Mouse (Mus musculus): ENCODE data around the gene Fance. TPM values are rescaled to one million over a fixed set of nuclear protein-coding genes. Genes with fewer than 3 reads are reported as not detected.
"Not testable (repeated sequence)": the region's sequence is repeated elsewhere in the genome, so short reads cannot be mapped to it uniquely, and the experiment has no call there.

Fance gene
- polyA plus RNA-seq, 1 experiment from 2014 or later, result 29.9 TPM

DNA sequence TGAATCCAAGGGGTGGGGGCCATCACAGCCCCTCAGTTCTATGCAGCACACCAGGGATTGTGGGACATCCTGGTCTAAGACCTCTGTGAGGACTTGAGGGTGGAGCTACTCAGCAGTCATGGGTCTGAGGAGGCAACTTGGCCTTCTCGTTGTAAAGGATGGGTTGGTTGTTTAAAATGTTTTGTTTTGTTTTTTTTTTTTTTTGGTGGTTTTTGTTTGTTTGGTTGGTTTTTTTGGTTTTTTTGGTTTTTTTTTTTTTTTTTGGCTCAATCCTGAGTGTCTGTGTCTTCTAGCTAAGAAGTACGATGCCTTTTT, 16.9 kb downstream of the Fance start:
- Histone ChIP-seq H3K36me3 (ENCODE audit: control insufficient read depth, insufficient read depth, low read length) (peaks cover 46% of the 10 kb centered on the region), H3K4me3 (ENCODE audit: low read depth, low read length) (peak overlapping the region; percentile 93), H3K9me3 (ENCODE audit: control insufficient read depth, low read depth, low read length) (no peaks in the 10 kb centered on the region), H3K27me3 (ENCODE audit: control insufficient read depth, insufficient read depth, low read length) (no peaks in the 10 kb centered on the region), H3K4me2 (replicated peaks; ENCODE audit: low read depth, low read length) (peak overlapping the region; percentile 97), H3K4me1 (ENCODE audit: control insufficient read depth, insufficient read depth, low read length) (peaks cover 40% of the 10 kb centered on the region), H3K9ac (replicated peaks; ENCODE audit: low read depth, low read length) (no peak overlapping the region), H3K27ac (ENCODE audit: low read length) (peak overlapping the region; percentile 97; the same call in 1 of the 2 replicates)
- WGBS, result 23% methylated on average over 2 of the region's 2 CpGs
- no peak for ATAC-seq (ENCODE audit: insufficient number of reproducible peaks, insufficient read depth, low FRiP score, low read depth)

DNA sequence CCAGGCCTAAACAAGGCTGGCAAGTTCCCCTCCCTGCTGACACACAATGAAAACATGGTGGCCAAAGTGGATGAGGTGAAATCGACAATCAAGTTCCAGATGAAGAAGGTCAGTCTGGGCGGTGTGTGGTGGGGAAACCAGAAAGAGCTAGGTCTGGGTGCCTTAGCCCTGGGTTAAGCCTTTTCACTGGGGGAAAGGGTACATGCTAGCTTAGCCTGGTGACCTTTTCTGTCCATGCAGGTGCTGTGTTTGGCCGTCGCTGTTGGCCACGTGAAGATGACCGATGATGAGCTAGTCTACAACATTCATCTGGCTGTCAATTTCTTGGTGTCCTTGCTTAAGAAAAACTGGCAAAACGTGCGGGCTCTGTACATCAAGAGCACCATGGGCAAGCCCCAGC, 17.3 kb downstream of the Fance start:
- H3K27ac ChIP-seq (ENCODE audit: low read length); H3K9me3 ChIP-seq (ENCODE audit: control insufficient read depth, low read depth, low read length); H3K4me2 ChIP-seq (replicated peaks; ENCODE audit: low read depth, low read length); ATAC-seq (ENCODE audit: insufficient number of reproducible peaks, insufficient read depth, low FRiP score, low read depth); H3K9ac ChIP-seq (replicated peaks; ENCODE audit: low read depth, low read length); H3K4me3 ChIP-seq (ENCODE audit: low read depth, low read length); H3K27me3 ChIP-seq (ENCODE audit: control insufficient read depth, insufficient read depth, low read length): not testable (repeated sequence)
- WGBS, result 45% methylated on average over 6 of the region's 8 CpGs
- Histone ChIP-seq H3K36me3 (ENCODE audit: control insufficient read depth, insufficient read depth, low read length) (peaks cover 50% of the 10 kb centered on the region), H3K4me1 (ENCODE audit: control insufficient read depth, insufficient read depth, low read length) (peaks cover 40% of the 10 kb centered on the region)

DNA sequence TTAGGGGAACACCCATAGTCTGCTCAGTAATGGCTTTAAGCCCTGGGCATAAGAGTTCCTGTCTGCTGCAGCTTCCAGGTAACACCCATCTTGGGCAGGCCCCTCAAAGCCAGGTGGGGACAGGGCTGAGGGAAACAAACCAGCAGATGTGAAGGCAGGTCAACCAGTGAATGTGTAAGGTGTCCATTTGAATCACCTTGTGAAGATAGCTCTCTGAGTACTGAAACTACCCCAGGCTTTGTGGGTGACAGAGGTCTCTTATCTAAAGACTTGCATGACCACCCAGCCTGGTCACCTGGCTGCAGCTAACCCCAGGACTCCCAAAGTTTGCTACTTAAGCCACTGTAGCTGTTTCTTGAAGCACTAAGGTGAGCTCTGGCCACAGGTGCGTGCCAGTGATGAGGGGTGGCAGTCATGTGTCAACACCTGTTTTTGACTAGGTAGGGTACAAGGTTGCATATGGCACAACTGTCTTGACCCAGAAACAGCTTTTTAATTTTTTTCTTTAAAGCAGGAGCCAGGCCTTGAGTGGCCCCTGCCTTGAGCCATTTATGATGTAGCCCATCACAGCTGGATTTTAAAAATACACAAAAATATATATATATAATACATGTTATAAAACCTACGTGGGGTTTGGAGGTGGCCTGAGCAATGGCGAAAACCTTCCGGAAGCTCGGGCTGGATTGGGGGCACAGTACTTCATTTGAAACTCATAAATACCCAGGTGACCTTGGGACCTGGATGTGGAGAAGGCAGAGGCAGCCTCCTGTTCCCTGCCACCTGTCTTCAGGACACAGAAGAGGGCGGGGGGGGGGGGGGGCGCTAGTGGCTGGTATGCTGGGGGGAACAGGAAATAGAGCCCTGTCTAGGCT, 18.2 kb downstream of the Fance start:
- peaks cover 40% of the 10 kb centered on the region for H3K4me1 ChIP-seq (ENCODE audit: control insufficient read depth, insufficient read depth, low read length)
- no peak overlapping the region for H3K4me2 ChIP-seq (replicated peaks; ENCODE audit: low read depth, low read length)
- no peak for ATAC-seq (ENCODE audit: insufficient number of reproducible peaks, insufficient read depth, low FRiP score, low read depth)
- H3K9ac ChIP-seq (replicated peaks; ENCODE audit: low read depth, low read length), result no peak overlapping the region
- H3K27me3 ChIP-seq (ENCODE audit: control insufficient read depth, insufficient read depth, low read length), result no peaks in the 10 kb centered on the region
- WGBS, result 30% methylated on average over 7 of the region's 7 CpGs
- peak overlapping the region; percentile 69; the same call in 1 of the 2 replicates for H3K27ac ChIP-seq (ENCODE audit: low read length)
- no peak overlapping the region for H3K4me3 ChIP-seq (ENCODE audit: low read depth, low read length)
- peaks cover 56% of the 10 kb centered on the region for H3K36me3 ChIP-seq (ENCODE audit: control insufficient read depth, insufficient read depth, low read length)
- no peaks in the 10 kb centered on the region for H3K9me3 ChIP-seq (ENCODE audit: control insufficient read depth, low read depth, low read length)

DNA sequence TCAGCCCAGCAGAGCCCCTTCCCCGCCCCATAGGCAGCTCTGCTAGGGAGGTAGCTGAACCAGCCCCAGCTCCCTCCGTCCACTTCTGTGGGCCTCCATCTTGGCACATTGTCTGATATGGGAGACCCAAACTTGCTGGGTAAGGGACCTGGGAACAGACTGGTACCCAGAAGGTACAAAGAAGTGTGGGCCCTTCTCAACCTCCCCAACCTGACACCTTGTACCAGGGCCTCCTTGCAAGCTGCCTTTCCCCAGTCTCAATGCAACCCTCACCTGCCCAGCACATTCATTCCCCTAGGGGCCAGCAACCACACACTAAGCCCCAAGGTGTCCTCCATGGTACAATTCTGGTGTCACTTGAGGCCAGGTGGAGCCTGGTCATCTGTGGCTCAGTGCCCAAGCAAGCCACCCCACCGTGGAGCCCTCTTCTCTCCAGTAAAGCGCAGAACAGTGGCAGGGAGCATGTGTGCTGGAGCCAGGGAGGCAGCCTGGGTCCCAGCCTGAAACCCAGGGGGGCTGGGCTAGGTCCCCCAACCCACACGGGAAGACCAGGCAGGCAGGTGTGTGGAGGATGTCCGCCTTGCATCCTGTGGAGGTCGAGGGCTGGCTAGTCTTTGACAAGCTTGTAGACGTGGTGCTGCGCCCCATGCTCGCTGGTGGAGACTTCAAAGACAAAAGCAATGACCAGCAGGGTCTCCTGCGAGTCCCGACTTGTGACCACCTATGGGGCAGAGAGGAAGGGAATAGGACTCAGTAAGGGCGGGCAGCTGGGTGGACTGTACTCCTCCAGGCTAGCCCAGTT, 19.0 kb downstream of the Fance start:
- Histone ChIP-seq H3K9ac (replicated peaks; ENCODE audit: low read depth, low read length) (no peak overlapping the region), H3K27ac (ENCODE audit: low read length) (peak overlapping the region; percentile 69), H3K4me1 (ENCODE audit: control insufficient read depth, insufficient read depth, low read length) (peaks cover 36% of the 10 kb centered on the region), H3K4me2 (replicated peaks; ENCODE audit: low read depth, low read length) (no peak overlapping the region), H3K27me3 (ENCODE audit: control insufficient read depth, insufficient read depth, low read length) (no peaks in the 10 kb centered on the region), H3K4me3 (ENCODE audit: low read depth, low read length) (no peak overlapping the region), H3K36me3 (ENCODE audit: control insufficient read depth, insufficient read depth, low read length) (peaks cover 59% of the 10 kb centered on the region), H3K9me3 (ENCODE audit: control insufficient read depth, low read depth, low read length) (no peaks in the 10 kb centered on the region)
- no peak for ATAC-seq (ENCODE audit: insufficient number of reproducible peaks, insufficient read depth, low FRiP score, low read depth)
- 53% methylated on average over 13 of the region's 13 CpGs for WGBS

GRCm38 (mm10) chr17:28332915-28333546, 19.7 kb downstream of the Fance start:
- WGBS, result 40% methylated on average over 31 of the region's 31 CpGs
- H3K4me3 ChIP-seq (ENCODE audit: low read depth, low read length), result no peak overlapping the region
- H3K9me3 ChIP-seq (ENCODE audit: control insufficient read depth, low read depth, low read length), result no peaks in the 10 kb centered on the region
- H3K4me1 ChIP-seq (ENCODE audit: control insufficient read depth, insufficient read depth, low read length), result peaks cover 30% of the 10 kb centered on the region
- no peak for ATAC-seq (ENCODE audit: insufficient number of reproducible peaks, insufficient read depth, low FRiP score, low read depth)
- peaks cover 66% of the 10 kb centered on the region for H3K36me3 ChIP-seq (ENCODE audit: control insufficient read depth, insufficient read depth, low read length)
- peak overlapping the region; percentile 69 for H3K27ac ChIP-seq (ENCODE audit: low read length)
- no peak overlapping the region for H3K9ac ChIP-seq (replicated peaks; ENCODE audit: low read depth, low read length)
- 0 out of 2 replicates have a peak overlapping the region, but pooled peaks have one; percentile 6 for H3K4me2 ChIP-seq (replicated peaks; ENCODE audit: low read depth, low read length)
- H3K27me3 ChIP-seq (ENCODE audit: control insufficient read depth, insufficient read depth, low read length), result no peaks in the 10 kb centered on the region

- H3K27me3 ChIP-seq (ENCODE audit: control insufficient read depth, insufficient read depth, low read length), result no peaks in the 10 kb centered on the region
- no peak overlapping the region for H3K9ac ChIP-seq (replicated peaks; ENCODE audit: low read depth, low read length)
- 67% methylated on average over 10 of the region's 10 CpGs for WGBS
- H3K9me3 ChIP-seq (ENCODE audit: control insufficient read depth, low read depth, low read length), result no peaks in the 10 kb centered on the region
- no peak for ATAC-seq (ENCODE audit: insufficient number of reproducible peaks, insufficient read depth, low FRiP score, low read depth)
- peaks cover 76% of the 10 kb centered on the region for H3K36me3 ChIP-seq (ENCODE audit: control insufficient read depth, insufficient read depth, low read length)
- H3K4me1 ChIP-seq (ENCODE audit: control insufficient read depth, insufficient read depth, low read length), result peaks cover 32% of the 10 kb centered on the region
- H3K4me2 ChIP-seq (replicated peaks; ENCODE audit: low read depth, low read length), result no peak overlapping the region
- no peak overlapping the region for H3K4me3 ChIP-seq (ENCODE audit: low read depth, low read length)
- no peak overlapping the region for H3K27ac ChIP-seq (ENCODE audit: low read length)
These were observed 21.9 kb downstream of the Fance start for GRCm38 (mm10) chr17:28335267-28335666.

- H3K27me3 ChIP-seq (ENCODE audit: control insufficient read depth, insufficient read depth, low read length), result no peaks in the 10 kb centered on the region
- no peak overlapping the region for H3K4me3 ChIP-seq (ENCODE audit: low read depth, low read length)
- H3K9ac ChIP-seq (replicated peaks; ENCODE audit: low read depth, low read length), result no peak overlapping the region
- H3K4me1 ChIP-seq (ENCODE audit: control insufficient read depth, insufficient read depth, low read length), result peaks cover 46% of the 10 kb centered on the region
- peaks cover 57% of the 10 kb centered on the region for H3K36me3 ChIP-seq (ENCODE audit: control insufficient read depth, insufficient read depth, low read length)
- H3K4me2 ChIP-seq (replicated peaks; ENCODE audit: low read depth, low read length), result no peak overlapping the region
- ATAC-seq (ENCODE audit: insufficient number of reproducible peaks, insufficient read depth, low FRiP score, low read depth), result no peak
- WGBS, result 85% methylated on average over 7 of the region's 7 CpGs
- no peak overlapping the region for H3K27ac ChIP-seq (ENCODE audit: low read length)
- no peaks in the 10 kb centered on the region for H3K9me3 ChIP-seq (ENCODE audit: control insufficient read depth, low read depth, low read length)
These were observed 24.2 kb downstream of the Fance start for GRCm38 (mm10) chr17:28337547-28337946.

GRCm38 (mm10) chr17:28340578-28340977, 27.3 kb downstream of the Fance start:
- ATAC-seq (ENCODE audit: insufficient number of reproducible peaks, insufficient read depth, low FRiP score, low read depth), result peak; percentile 12; the same call in 1 of the 2 replicates
- Histone ChIP-seq H3K9me3 (ENCODE audit: control insufficient read depth, low read depth, low read length) (no peaks in the 10 kb centered on the region), H3K36me3 (ENCODE audit: control insufficient read depth, insufficient read depth, low read length) (peaks cover 36% of the 10 kb centered on the region), H3K27me3 (ENCODE audit: control insufficient read depth, insufficient read depth, low read length) (no peaks in the 10 kb centered on the region), H3K4me2 (replicated peaks; ENCODE audit: low read depth, low read length) (peak overlapping the region; percentile 43; the same call in 1 of the 2 replicates), H3K4me1 (ENCODE audit: control insufficient read depth, insufficient read depth, low read length) (peaks cover 55% of the 10 kb centered on the region), H3K9ac (replicated peaks; ENCODE audit: low read depth, low read length) (no peak overlapping the region), H3K27ac (ENCODE audit: low read length) (peak overlapping the region; percentile 74), H3K4me3 (ENCODE audit: low read depth, low read length) (no peak overlapping the region)
- 67% methylated on average over 7 of the region's 7 CpGs for WGBS

Data from stomach, embryonic 14.5 days (tissue).